Mouse (Mus musculus) liver, adult 2 months (tissue): Measurements from ENCODE around the gene Nr2f6. TPM values are rescaled to one million over a fixed set of nuclear protein-coding genes. Genes with fewer than 3 reads are reported as not detected.
A peak's percentile ranks its signal among the peaks of the same experiment; 100 is the strongest.

Source experiments
- DNase-seq: peaks from one replicate; pipeline ENCODE4 v3.0.0-alpha.2; 2011; ENCODE audit warnings: low read depth, low spot score; ENCODE audit errors: extremely low read depth
- H3K27ac ChIP-seq: fragments of 200-500 bp; replicated peaks from 2 replicates; pipeline ENCODE4 v1.5.1; 2012; ENCODE audit warnings: low read depth, mild to moderate bottlenecking, control low read depth, inconsistent platforms, low read length; ENCODE audit not compliant: insufficient read depth
- H3K27me3 ChIP-seq: fragments of 200-500 bp; 2 replicates; pipeline ENCODE4 v1.6.1; 2012; ENCODE audit warnings: mild to moderate bottlenecking, moderate library complexity, low read length, inconsistent platforms; ENCODE audit not compliant: control insufficient read depth, insufficient read depth
- H3K36me3 ChIP-seq: fragments of 200-500 bp; 2 replicates; pipeline ENCODE4 v1.6.1; 2012; ENCODE audit warnings: low read length, inconsistent platforms; ENCODE audit not compliant: control insufficient read depth, insufficient read depth
- H3K4me1 ChIP-seq: fragments of 200-500 bp; 2 replicates; pipeline ENCODE4 v1.6.1; 2011; ENCODE audit warnings: low read length; ENCODE audit not compliant: control insufficient read depth, insufficient read depth
- H3K4me3 ChIP-seq: fragments of 200-500 bp; 2 replicates; pipeline ENCODE4 v1.5.1; 2011; ENCODE audit warnings: low read depth, mild to moderate bottlenecking, control low read depth, low read length, moderate library complexity; ENCODE audit not compliant: insufficient read depth
- H3K79me2 ChIP-seq: fragments of 200-500 bp; 2 replicates; pipeline ENCODE4 v1.6.1; 2012; ENCODE audit warnings: inconsistent platforms, mild to moderate bottlenecking, low read length, moderate library complexity; ENCODE audit not compliant: control insufficient read depth, insufficient read depth
- H3K9ac ChIP-seq: fragments of 200-500 bp; 2 replicates; pipeline ENCODE4 v1.6.1; 2012; ENCODE audit warnings: low read depth, mild to moderate bottlenecking, control low read depth, inconsistent platforms, low read length
- CTCF ChIP-seq: fragments of 200-500 bp; IDR thresholded peaks from 2 replicates; pipeline ENCODE4 v1.5.1; 2011; ENCODE audit warnings: low read depth, low read length, control low read depth
- POLR2A ChIP-seq: fragments of 200-500 bp; IDR thresholded peaks from 2 replicates; pipeline ENCODE4 v1.6.1; 2011; ENCODE audit warnings: low read length, control low read depth; ENCODE audit not compliant: insufficient read depth; ENCODE audit errors: extremely low read depth
- WGBS: fragments of 180-500 bp; shearing (Covaris S2); methylation state at CpG from one replicate; pipeline ENCODE4 v1.1.7; 2018; 5-methylcytosine and 5-hydroxymethylcytosine counted together
- polyA plus RNA-seq: library from polyadenylated mRNA; depleted of rRNA; stranded (reverse); fragments of >200 nt; gene quantifications from 2 replicates; pipeline ENCODE4 v1.2.3, GENCODE M21; 2012
- total RNA-seq: library from RNA; depleted of rRNA; stranded (reverse); fragments of >200 nt; gene quantifications from 2 replicates; pipeline ENCODE4 v1.2.3, GENCODE M21; 2014

Gene Nr2f6
- total and polyA plus RNA-seq, 2 experiments = 73.9 to 319 TPM

GRCm38 (mm10) chr8:71380178-71381171 lies 1.3 kb downstream of the Nr2f6 start:
- H3K27ac ChIP-seq = peak overlapping the region; percentile 96
- peaks cover 40% of the 10 kb centered on the region for H3K79me2 ChIP-seq
- H3K9ac ChIP-seq = peak overlapping the region; percentile 96
- no peak for TF ChIP-seq CTCF
- TF ChIP-seq POLR2A = 0 out of 2 replicates have a peak, but pooled peaks have one; percentile 20
- H3K4me3 ChIP-seq = peak overlapping the region; percentile 98
- no peaks in the 10 kb centered on the region for H3K27me3 ChIP-seq
- H3K36me3 ChIP-seq = peaks cover 2% of the 10 kb centered on the region; the same call in 1 of the 2 replicates
- WGBS = under 1% methylated on average over 72 of the region's 72 CpGs
- DNase-seq = peak; percentile 32
- H3K4me1 ChIP-seq = peaks cover 32% of the 10 kb centered on the region

GRCm38 (mm10) chr8:71379512-71380075 lies 2.2 kb downstream of the Nr2f6 start:
- no peaks in the 10 kb centered on the region for H3K27me3 ChIP-seq
- H3K9ac ChIP-seq = peak overlapping the region; percentile 96
- TF ChIP-seq CTCF = no peak
- TF ChIP-seq POLR2A = 0 out of 2 replicates have a peak, but pooled peaks have one; percentile 5
- peaks cover 40% of the 10 kb centered on the region for H3K79me2 ChIP-seq
- peak; percentile 70 for DNase-seq
- WGBS = 17% methylated on average over 3 of the region's 3 CpGs
- H3K36me3 ChIP-seq = peaks cover 6% of the 10 kb centered on the region
- peaks cover 39% of the 10 kb centered on the region for H3K4me1 ChIP-seq
- H3K27ac ChIP-seq = peak overlapping the region; percentile 96
- peak overlapping the region; percentile 98 for H3K4me3 ChIP-seq

- no peak for DNase-seq
- peaks cover 11% of the 10 kb centered on the region for H3K36me3 ChIP-seq
- H3K27ac ChIP-seq = peak overlapping the region; percentile 96
- H3K27me3 ChIP-seq = no peaks in the 10 kb centered on the region
- H3K9ac ChIP-seq = peak overlapping the region; percentile 96
- TF ChIP-seq POLR2A = no peak
- TF ChIP-seq CTCF = no peak
- peaks cover 43% of the 10 kb centered on the region for H3K79me2 ChIP-seq
- H3K4me1 ChIP-seq = peaks cover 38% of the 10 kb centered on the region
- 50% methylated on average over 4 of the region's 4 CpGs for WGBS
- no peak overlapping the region for H3K4me3 ChIP-seq
Observed at GRCm38 (mm10) chr8:71379008-71379407, 2.8 kb downstream of the Nr2f6 start.

- TF ChIP-seq POLR2A (no peak), CTCF (no peak)
- Histone ChIP-seq H3K27ac (peak overlapping the region; percentile 13; the same call in 1 of the 2 replicates), H3K79me2 (peaks cover 41% of the 10 kb centered on the region), H3K4me1 (peaks cover 39% of the 10 kb centered on the region), H3K9ac (no peak overlapping the region), H3K27me3 (no peaks in the 10 kb centered on the region), H3K4me3 (no peak overlapping the region), H3K36me3 (peaks cover 13% of the 10 kb centered on the region)
- 53% methylated on average over 8 of the region's 8 CpGs for WGBS
- peak; percentile 24 for DNase-seq
Observed at GRCm38 (mm10) chr8:71376423-71377030, 5.2 kb downstream of the Nr2f6 start.

- WGBS = 30% methylated on average over 74 of the region's 74 CpGs
- Histone ChIP-seq H3K9ac (no peak overlapping the region), H3K36me3 (peaks cover 13% of the 10 kb centered on the region), H3K27ac (no peak overlapping the region), H3K4me1 (peaks cover 39% of the 10 kb centered on the region), H3K79me2 (peaks cover 34% of the 10 kb centered on the region), H3K4me3 (no peak overlapping the region), H3K27me3 (no peaks in the 10 kb centered on the region)
- TF ChIP-seq POLR2A = no peak
- peak; percentile 19; the same call in 1 of the 2 replicates for TF ChIP-seq CTCF
- peak; percentile 98 for DNase-seq
Observed at GRCm38 (mm10) chr8:71375581-71376422, 6.0 kb downstream of the Nr2f6 start.
